Mouse (Mus musculus) liver, postnatal 0 days (tissue): ENCODE measurements at regions not wholly inside any gene's neighbourhood (a gene's known extent, or its start where the extent isn't known, plus 50 kb on each side); places are given as distances from the start of the nearest gene placed in this dataset.

Source experiments
- ATAC-seq: fragments of 200-750 bp; cut with Nextera tagmentation; 2 replicates; pipeline ENCODE4 v1.8.0; 2017; ENCODE audit warnings: mild to moderate bottlenecking, moderate library complexity
- DNase-seq: peaks from one replicate; pipeline ENCODE4 v3.0.0-alpha.2; 2016
- H3K27ac ChIP-seq: fragments of 300-500 bp; sonication (generic); 2 replicates; pipeline ENCODE4 v1.5.1; 2014; ENCODE audit warnings: antibody characterized with exemption, moderate library complexity, mild to moderate bottlenecking, low read depth
- H3K27me3 ChIP-seq: fragments of 300-500 bp; sonication (generic); 2 replicates; pipeline ENCODE4 v1.6.1; 2014; ENCODE audit warnings: low read length, control low read depth, mixed read lengths; ENCODE audit not compliant: insufficient read depth
- H3K36me3 ChIP-seq: fragments of 300-500 bp; sonication (generic); replicated peaks from 2 replicates; pipeline ENCODE4 v1.6.1; 2014; ENCODE audit warnings: mild to moderate bottlenecking, control low read depth, low read length, moderate library complexity, mixed read lengths; ENCODE audit not compliant: insufficient read depth
- H3K4me1 ChIP-seq: fragments of 300-500 bp; sonication (generic); 2 replicates; pipeline ENCODE4 v1.6.1; 2014; ENCODE audit warnings: antibody characterized with exemption, mild to moderate bottlenecking, control low read depth; ENCODE audit not compliant: insufficient read depth
- H3K4me2 ChIP-seq: fragments of 300-500 bp; sonication (generic); 2 replicates; pipeline ENCODE4 v1.6.1; 2014; ENCODE audit warnings: low read depth, mild to moderate bottlenecking, low read length, moderate library complexity, mixed read lengths
- H3K4me3 ChIP-seq: fragments of 300-500 bp; sonication (generic); 2 replicates; pipeline ENCODE4 v1.5.1; 2014; ENCODE audit warnings: low read depth, low read length
- H3K9ac ChIP-seq: fragments of 300-500 bp; sonication (generic); replicated peaks from 2 replicates; pipeline ENCODE4 v1.6.1; 2014; ENCODE audit warnings: mild to moderate bottlenecking, moderate library complexity
- H3K9me3 ChIP-seq: fragments of 300-500 bp; sonication (generic); 2 replicates; pipeline ENCODE4 v1.6.1; 2016; ENCODE audit warnings: mild to moderate bottlenecking, control low read depth, low read length, mixed read lengths
- CTCF ChIP-seq: sonication (generic); IDR thresholded peaks from 2 replicates; pipeline ENCODE4 v1.5.1; 2016; ENCODE audit warnings: antibody characterized with exemption, low read depth
- EP300 ChIP-seq: IDR thresholded peaks from 2 replicates; pipeline ENCODE4 v1.6.1; 2016; ENCODE audit warnings: antibody characterized with exemption, low read depth, mild to moderate bottlenecking
- WGBS: fragments of 180-500 bp; shearing (Covaris S2); extraction: QIAGEN DNeasy Blood & Tissue Kit; methylation state at CpG from one replicate; pipeline ENCODE4 v1.1.7; 2014; ENCODE audit not compliant: insufficient replicate concordance; 5-methylcytosine and 5-hydroxymethylcytosine counted together

- WGBS: 0% methylated on average over 1 of the region's 1 CpGs
- no peaks in the 10 kb centered on the region for H3K9me3 ChIP-seq
- peaks cover 18% of the 10 kb centered on the region; the same call in 1 of the 2 replicates for H3K4me1 ChIP-seq
- TF ChIP-seq CTCF: no peak
- no peak for TF ChIP-seq EP300
- DNase-seq: no peak
- H3K27ac ChIP-seq: no peak overlapping the region
- no peaks in the 10 kb centered on the region for H3K36me3 ChIP-seq
- peak overlapping the region; percentile 17 for H3K4me3 ChIP-seq
- no peak for ATAC-seq
- H3K27me3 ChIP-seq: peaks cover 85% of the 10 kb centered on the region
- no peak overlapping the region for H3K9ac ChIP-seq
- H3K4me2 ChIP-seq: no peak overlapping the region
Observed at GRCm38 (mm10) chr13:83733991-83734610, 230.3 kb downstream of the Mef2c start.

- Histone ChIP-seq H3K9ac (no peak overlapping the region), H3K4me1 (peaks cover 22% of the 10 kb centered on the region; the same call in 1 of the 2 replicates), H3K9me3 (no peaks in the 10 kb centered on the region), H3K36me3 (no peaks in the 10 kb centered on the region), H3K4me3 (no peak overlapping the region), H3K27me3 (peaks cover 86% of the 10 kb centered on the region), H3K4me2 (no peak overlapping the region), H3K27ac (no peak overlapping the region)
- 22% methylated on average over 1 of the region's 1 CpGs for WGBS
- no peak for DNase-seq
- no peak for ATAC-seq
- no peak for TF ChIP-seq EP300
- no peak for TF ChIP-seq CTCF
Observed at GRCm38 (mm10) chr13:83734656-83735055, 230.8 kb downstream of the Mef2c start.

DNA sequence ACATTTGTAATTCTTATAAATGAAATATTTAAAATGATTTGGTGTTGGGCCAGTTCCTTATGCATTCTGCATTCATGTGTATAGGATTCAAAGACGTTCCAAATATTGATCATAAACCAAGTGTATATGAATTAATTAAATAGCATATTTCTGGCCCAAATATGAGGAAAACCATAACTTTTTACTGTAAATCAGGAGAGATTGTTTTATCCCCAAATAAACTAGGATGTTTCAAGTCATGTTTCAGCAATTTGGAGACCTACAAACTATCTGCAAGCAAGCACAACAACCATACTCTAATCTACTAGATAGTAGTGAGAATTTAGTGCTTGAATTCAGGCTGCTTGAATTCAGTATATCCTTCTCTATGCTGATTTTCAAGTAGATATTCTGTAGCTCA is 231.3 kb downstream of the Mef2c start:
- 48% methylated on average over 1 of the region's 1 CpGs for WGBS

GRCm38 (mm10) chr13:83735631-83736475 is 232.0 kb downstream of the Mef2c start:
- no peak overlapping the region for H3K4me2 ChIP-seq
- H3K27me3 ChIP-seq: peaks cover 86% of the 10 kb centered on the region
- H3K4me3 ChIP-seq: no peak overlapping the region
- H3K36me3 ChIP-seq: no peaks in the 10 kb centered on the region
- no peak overlapping the region for H3K9ac ChIP-seq
- no peaks in the 10 kb centered on the region for H3K9me3 ChIP-seq
- DNase-seq (no peak), ATAC-seq (no peak)
- no peak overlapping the region for H3K27ac ChIP-seq
- H3K4me1 ChIP-seq: peaks cover 16% of the 10 kb centered on the region; the same call in 1 of the 2 replicates
- no peak for TF ChIP-seq CTCF
- no peak for TF ChIP-seq EP300
- WGBS: 51% methylated on average over 10 of the region's 10 CpGs

More for the DNA sequence above, 231.3 kb downstream of the Mef2c start:
- peaks cover 86% of the 10 kb centered on the region for H3K27me3 ChIP-seq
- no peaks in the 10 kb centered on the region for H3K9me3 ChIP-seq
- TF ChIP-seq CTCF (no peak), EP300 (no peak)
- no peak overlapping the region for H3K4me3 ChIP-seq
- H3K4me1 ChIP-seq: peaks cover 21% of the 10 kb centered on the region; the same call in 1 of the 2 replicates
- no peak overlapping the region for H3K4me2 ChIP-seq
- DNase-seq (no peak), ATAC-seq (no peak)
- no peak overlapping the region for H3K9ac ChIP-seq
- no peaks in the 10 kb centered on the region for H3K36me3 ChIP-seq
- no peak overlapping the region for H3K27ac ChIP-seq

DNA sequence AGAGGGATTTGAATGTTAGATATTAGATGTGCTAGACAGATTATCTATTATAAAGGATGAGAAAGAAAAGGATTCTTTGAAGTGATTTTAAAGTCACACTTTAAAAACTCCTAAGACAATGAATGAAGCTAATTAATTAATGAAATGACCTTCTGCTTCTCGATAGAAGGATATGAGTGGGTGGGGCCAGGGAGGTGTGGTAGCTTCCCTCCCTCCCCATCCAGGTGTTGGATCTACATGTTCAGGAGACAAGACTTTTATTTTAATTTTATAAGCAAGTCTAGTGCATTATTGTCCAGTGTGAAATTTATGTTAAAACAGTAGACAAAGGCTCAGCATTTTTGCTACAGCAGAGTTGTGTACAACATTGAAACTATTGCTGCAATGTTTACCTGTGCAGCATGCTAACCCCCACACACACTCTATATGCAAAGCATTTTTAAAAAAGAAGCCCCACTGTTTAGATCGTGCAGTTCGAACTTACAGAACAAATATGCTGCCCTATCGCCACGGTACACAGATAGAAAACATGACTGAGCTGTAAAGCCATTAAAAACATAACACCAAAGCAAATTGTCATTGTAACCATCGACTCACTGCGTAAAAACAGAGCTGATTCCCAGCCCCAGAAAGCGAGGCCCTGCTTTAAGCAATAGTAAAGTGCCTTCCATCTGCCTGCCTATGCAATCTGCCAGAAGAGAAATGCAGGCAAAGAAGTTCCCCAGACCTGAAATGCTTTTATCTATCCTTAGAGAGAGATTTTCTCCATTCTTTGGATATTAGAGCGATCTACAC is 233.4 kb downstream of the Mef2c start:
- Histone ChIP-seq H3K4me3 (no peak overlapping the region), H3K4me1 (peaks cover 11% of the 10 kb centered on the region; the same call in 1 of the 2 replicates), H3K27me3 (peaks cover 81% of the 10 kb centered on the region), H3K9ac (no peak overlapping the region), H3K9me3 (no peaks in the 10 kb centered on the region), H3K36me3 (no peaks in the 10 kb centered on the region), H3K27ac (no peak overlapping the region), H3K4me2 (no peak overlapping the region)
- no peak for DNase-seq
- 12% methylated on average over 9 of the region's 9 CpGs for WGBS
- TF ChIP-seq CTCF: no peak
- no peak for TF ChIP-seq EP300
- ATAC-seq: no peak
